Mouse (Mus musculus) limb, embryonic 11.5 days (tissue): ENCODE measurements around the gene Ywhah. TPM values are rescaled to one million over a fixed set of nuclear protein-coding genes. Genes with fewer than 3 reads are reported as not detected.

Experiments used
- ATAC-seq: fragments of 200-750 bp; cut with Nextera tagmentation; 2 replicates; pipeline ENCODE4 v1.8.0; 2017; ENCODE audit warnings: low read depth; ENCODE audit not compliant: insufficient number of reproducible peaks, low FRiP score, low TSS enrichment
- DNase-seq: peaks from one replicate; pipeline ENCODE4 v3.0.0-alpha.2; 2015; ENCODE audit warnings: low spot score
- H3K27ac ChIP-seq: fragments of 300-500 bp; sonication (generic); replicated peaks from 2 replicates; pipeline ENCODE4 v1.5.1; 2014; ENCODE audit warnings: low read depth, mild to moderate bottlenecking, low read length
- H3K27me3 ChIP-seq: fragments of 300-500 bp; sonication (generic); 2 replicates; pipeline ENCODE4 v1.6.1; 2014; ENCODE audit warnings: mild to moderate bottlenecking, low read length, mixed read lengths; ENCODE audit not compliant: control insufficient read depth, insufficient read depth
- H3K36me3 ChIP-seq: fragments of 300-500 bp; sonication (generic); 2 replicates; pipeline ENCODE4 v1.6.1; 2014; ENCODE audit warnings: mild to moderate bottlenecking, low read length, moderate library complexity, mixed read lengths; ENCODE audit not compliant: control insufficient read depth, insufficient read depth
- H3K4me1 ChIP-seq: fragments of 300-500 bp; sonication (generic); 2 replicates; pipeline ENCODE4 v1.6.1; 2014; ENCODE audit warnings: low read length, mixed read lengths; ENCODE audit not compliant: control insufficient read depth, insufficient read depth
- H3K4me2 ChIP-seq: fragments of 300-500 bp; sonication (generic); 2 replicates; pipeline ENCODE4 v1.6.1; 2014; ENCODE audit warnings: low read depth, mild to moderate bottlenecking, moderate library complexity; ENCODE audit not compliant: severe bottlenecking
- H3K4me3 ChIP-seq: fragments of 300-500 bp; sonication (generic); 2 replicates; pipeline ENCODE4 v1.5.1; 2014; ENCODE audit warnings: low read depth, low read length
- H3K9ac ChIP-seq: fragments of 300-500 bp; sonication (generic); 2 replicates; pipeline ENCODE4 v1.6.1; 2014; ENCODE audit warnings: mild to moderate bottlenecking, low read length
- H3K9me3 ChIP-seq: fragments of 300-500 bp; sonication (generic); 2 replicates; pipeline ENCODE4 v1.6.1; 2016; ENCODE audit warnings: low read length; ENCODE audit not compliant: control insufficient read depth
- WGBS: fragments of 180-500 bp; shearing (Covaris S2); extraction: QIAGEN DNeasy Blood & Tissue Kit; methylation state at CpG from one replicate; pipeline ENCODE4 v1.1.7; 2014; 5-methylcytosine and 5-hydroxymethylcytosine counted together
- polyA plus RNA-seq: library from polyadenylated mRNA; unstranded; fragments of >200 nt; fragmentation: Nextera tagmentation; extraction: Ambion mirVana; gene quantifications from 2 replicates; pipeline ENCODE4 v1.2.1, GENCODE M21; 2014

Gene Ywhah
- polyA plus RNA-seq, 1 experiment from 2014 or later = 389 TPM

- DNase-seq = no peak
- Histone ChIP-seq H3K27ac (peak overlapping the region; percentile 98), H3K36me3 (0 out of 2 replicates have a peak, but pooled peaks cover 3% of the 10 kb centered on the region), H3K4me1 (no peaks in the 10 kb centered on the region), H3K9ac (peak overlapping the region; percentile 91), H3K27me3 (no peaks in the 10 kb centered on the region), H3K4me2 (peak overlapping the region; percentile 80), H3K9me3 (no peaks in the 10 kb centered on the region), H3K4me3 (peak overlapping the region; percentile 54)
- no peak for ATAC-seq
- under 1% methylated on average over 12 of the region's 12 CpGs for WGBS
Observed at GRCm38 (mm10) chr5:33019426-33019821, 808 bp downstream of the Ywhah start.

GRCm38 (mm10) chr5:33021622-33022021, 3.0 kb downstream of the Ywhah start:
- no peaks in the 10 kb centered on the region for H3K27me3 ChIP-seq
- peaks cover 8% of the 10 kb centered on the region; the same call in 1 of the 2 replicates for H3K36me3 ChIP-seq
- H3K9ac ChIP-seq = no peak overlapping the region
- H3K4me1 ChIP-seq = no peaks in the 10 kb centered on the region
- H3K4me2 ChIP-seq = no peak overlapping the region
- no peak for DNase-seq
- WGBS = 93% methylated on average over 2 of the region's 2 CpGs
- H3K9me3 ChIP-seq = no peaks in the 10 kb centered on the region
- no peak overlapping the region for H3K27ac ChIP-seq
- ATAC-seq = no peak
- H3K4me3 ChIP-seq = no peak overlapping the region

GRCm38 (mm10) chr5:33023337-33023736, 4.7 kb downstream of the Ywhah start:
- H3K36me3 ChIP-seq = peaks cover 8% of the 10 kb centered on the region; the same call in 1 of the 2 replicates
- H3K27ac ChIP-seq = no peak overlapping the region
- no peak overlapping the region for H3K4me3 ChIP-seq
- H3K27me3 ChIP-seq = no peaks in the 10 kb centered on the region
- no peak overlapping the region for H3K4me2 ChIP-seq
- no peaks in the 10 kb centered on the region for H3K9me3 ChIP-seq
- no peak for ATAC-seq
- no peak for DNase-seq
- H3K4me1 ChIP-seq = no peaks in the 10 kb centered on the region
- 98% methylated on average over 4 of the region's 4 CpGs for WGBS
- H3K9ac ChIP-seq = no peak overlapping the region

GRCm38 (mm10) chr5:33024474-33024873, 5.9 kb downstream of the Ywhah start:
- Histone ChIP-seq H3K27ac (no peak overlapping the region), H3K9ac (no peak overlapping the region), H3K4me3 (no peak overlapping the region), H3K36me3 (peaks cover 8% of the 10 kb centered on the region; the same call in 1 of the 2 replicates), H3K27me3 (no peaks in the 10 kb centered on the region), H3K9me3 (no peaks in the 10 kb centered on the region), H3K4me1 (no peaks in the 10 kb centered on the region), H3K4me2 (no peak overlapping the region)
- DNase-seq = no peak
- no peak for ATAC-seq
- WGBS = 90% methylated on average over 5 of the region's 5 CpGs

DNA sequence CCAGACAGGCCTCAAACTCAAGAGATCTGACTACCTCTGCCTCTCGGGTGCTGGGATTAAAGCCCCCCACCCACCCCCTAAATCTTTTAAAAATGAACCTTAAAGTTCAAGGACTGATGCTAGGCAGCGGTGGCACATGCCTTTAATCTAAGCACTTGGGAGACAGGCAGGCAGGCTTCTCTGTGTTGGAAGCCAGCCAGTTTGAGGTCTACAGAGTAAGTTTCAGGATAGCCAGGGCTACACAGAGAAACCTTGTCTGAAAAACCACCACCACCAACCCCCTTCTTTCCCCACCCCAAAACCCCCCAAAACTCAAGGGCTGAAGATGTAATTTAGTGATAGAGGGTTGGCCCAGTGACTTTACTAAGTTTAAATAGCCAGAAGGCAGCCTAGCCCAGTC, 10.0 kb downstream of the Ywhah start:
- Histone ChIP-seq H3K27ac (no peak overlapping the region), H3K9me3 (no peaks in the 10 kb centered on the region), H3K4me3 (no peak overlapping the region), H3K4me2 (no peak overlapping the region), H3K36me3 (peaks cover 5% of the 10 kb centered on the region; the same call in 1 of the 2 replicates), H3K4me1 (no peaks in the 10 kb centered on the region), H3K27me3 (no peaks in the 10 kb centered on the region), H3K9ac (no peak overlapping the region)
- 87% methylated on average over 2 of the region's 2 CpGs for WGBS
- no peak for DNase-seq
- ATAC-seq = no peak

- peaks cover 3% of the 10 kb centered on the region; the same call in 1 of the 2 replicates for H3K36me3 ChIP-seq
- no peaks in the 10 kb centered on the region for H3K9me3 ChIP-seq
- no peak overlapping the region for H3K4me2 ChIP-seq
- ATAC-seq (no peak), DNase-seq (no peak)
- 80% methylated on average over 4 of the region's 4 CpGs for WGBS
- no peaks in the 10 kb centered on the region for H3K27me3 ChIP-seq
- no peak overlapping the region for H3K27ac ChIP-seq
- H3K4me3 ChIP-seq = no peak overlapping the region
- H3K9ac ChIP-seq = no peak overlapping the region
- no peaks in the 10 kb centered on the region for H3K4me1 ChIP-seq
Observed at GRCm38 (mm10) chr5:33030425-33031175, 12.0 kb downstream of the Ywhah start.

DNA sequence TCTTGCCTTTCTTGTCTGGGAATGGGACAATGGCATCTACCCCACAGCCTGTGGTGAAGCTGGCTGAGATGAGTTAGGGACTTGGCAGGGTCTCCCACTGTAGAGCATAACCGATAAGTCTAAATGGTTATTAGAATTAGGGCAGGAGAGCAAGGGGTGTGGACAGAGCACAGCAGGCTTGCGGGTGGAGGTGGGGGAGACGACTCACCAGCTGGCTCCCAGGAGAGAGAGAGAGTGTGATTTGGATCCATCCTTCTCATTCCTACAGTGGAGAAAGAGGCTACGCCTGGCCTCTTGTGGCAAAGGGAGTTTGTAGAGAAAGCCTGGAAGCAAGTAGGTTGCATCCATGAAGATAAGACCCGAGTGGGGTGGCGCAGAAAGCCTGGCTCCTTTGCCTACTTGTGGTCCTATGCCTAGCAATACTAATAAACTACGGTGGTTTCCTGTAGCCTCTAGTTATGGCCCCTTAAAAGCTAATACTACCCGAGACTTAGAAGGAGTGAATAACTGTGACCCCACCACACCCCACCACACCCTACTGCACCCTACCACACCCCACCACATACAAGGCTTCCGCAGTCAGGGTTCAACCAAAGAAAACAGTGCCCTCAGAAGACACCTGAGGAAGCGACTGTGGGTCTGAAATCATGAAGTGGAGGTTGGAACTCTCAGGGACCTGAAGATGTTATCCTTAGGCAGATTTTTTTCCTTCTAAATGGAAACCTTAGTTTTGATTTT, 13.6 kb downstream of the Ywhah start:
- no peaks in the 10 kb centered on the region for H3K27me3 ChIP-seq
- no peaks in the 10 kb centered on the region for H3K4me1 ChIP-seq
- no peaks in the 10 kb centered on the region for H3K36me3 ChIP-seq
- no peak overlapping the region for H3K27ac ChIP-seq
- WGBS = 86% methylated on average over 10 of the region's 10 CpGs
- H3K4me2 ChIP-seq = no peak overlapping the region
- no peaks in the 10 kb centered on the region for H3K9me3 ChIP-seq
- H3K4me3 ChIP-seq = no peak overlapping the region
- no peak overlapping the region for H3K9ac ChIP-seq
- ATAC-seq (no peak), DNase-seq (no peak)

DNA sequence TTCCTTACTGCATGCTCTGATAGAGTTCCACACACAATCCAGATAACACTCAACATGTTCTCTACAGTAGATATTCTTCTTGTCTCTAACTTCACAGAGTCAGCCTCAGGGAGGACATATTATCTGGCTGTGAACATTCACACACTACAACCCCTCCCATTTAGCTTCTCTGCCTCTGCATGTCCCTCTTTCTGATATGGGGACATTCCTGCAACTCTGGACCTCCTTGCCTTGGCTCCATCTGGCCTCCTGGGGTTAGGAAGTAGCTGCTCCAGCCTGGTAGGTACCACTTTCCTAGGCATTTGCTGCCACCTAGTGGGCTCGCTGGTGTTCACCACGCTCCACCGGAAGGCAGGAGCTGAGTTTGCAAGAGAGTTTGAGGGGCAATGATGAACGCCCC, 14.5 kb downstream of the Ywhah start:
- ATAC-seq = peak; percentile 57; the same call in 1 of the 2 replicates
- H3K4me3 ChIP-seq = no peak overlapping the region
- no peak overlapping the region for H3K27ac ChIP-seq
- no peaks in the 10 kb centered on the region for H3K36me3 ChIP-seq
- H3K4me1 ChIP-seq = no peaks in the 10 kb centered on the region
- 3% methylated on average over 4 of the region's 4 CpGs for WGBS
- no peaks in the 10 kb centered on the region for H3K9me3 ChIP-seq
- no peak overlapping the region for H3K9ac ChIP-seq
- DNase-seq = peak; percentile 94
- no peaks in the 10 kb centered on the region for H3K27me3 ChIP-seq
- H3K4me2 ChIP-seq = no peak overlapping the region
